Mouse (Mus musculus): Measurements from ENCODE around the gene Mlxipl. TPM values are rescaled to one million over a fixed set of nuclear protein-coding genes. Genes with fewer than 3 reads are reported as not detected.
A peak's percentile ranks its signal among the peaks of the same experiment; 100 is the strongest.

Mlxipl gene
- polyA plus RNA-seq, 1 experiment from 2014 or later = 3.6 TPM

DNA sequence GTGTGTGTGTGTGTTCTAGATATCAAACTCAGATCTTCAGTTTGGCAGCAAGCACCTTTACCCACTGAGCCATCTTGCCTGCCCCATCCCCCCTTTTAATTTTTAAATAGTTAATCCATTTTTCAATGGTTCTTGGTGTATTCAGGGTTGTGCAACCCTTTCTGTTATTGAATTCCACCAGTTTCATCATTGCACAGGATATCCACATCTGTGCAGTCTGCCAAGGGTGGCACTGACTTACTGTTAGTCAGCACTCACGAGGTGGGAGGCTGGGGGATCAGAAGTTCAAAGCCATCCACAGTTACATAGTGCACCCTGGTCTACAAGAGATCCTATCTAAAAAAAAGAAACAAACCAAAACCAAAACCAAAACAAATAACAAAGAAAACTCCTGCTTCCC lies 11.3 kb downstream of the Mlxipl start:
- Histone ChIP-seq H3K4me2 (replicated peaks; ENCODE audit: low read depth, low read length) (no peak overlapping the region), H3K4me3 (ENCODE audit: low read depth, low read length) (no peak overlapping the region), H3K36me3 (ENCODE audit: control insufficient read depth, insufficient read depth, low read length) (no peaks in the 10 kb centered on the region), H3K9me3 (ENCODE audit: control insufficient read depth, low read depth, low read length) (no peaks in the 10 kb centered on the region), H3K27ac (ENCODE audit: low read length) (no peak overlapping the region), H3K27me3 (ENCODE audit: control insufficient read depth, insufficient read depth, low read length) (0 out of 2 replicates have a peak, but pooled peaks cover 2% of the 10 kb centered on the region), H3K9ac (replicated peaks; ENCODE audit: low read depth, low read length) (no peak overlapping the region), H3K4me1 (ENCODE audit: control insufficient read depth, insufficient read depth, low read length) (no peaks in the 10 kb centered on the region)
- no peak for ATAC-seq (ENCODE audit: insufficient number of reproducible peaks, insufficient read depth, low FRiP score, low read depth)
- WGBS = 47% methylated on average over 1 of the region's 1 CpGs

DNA sequence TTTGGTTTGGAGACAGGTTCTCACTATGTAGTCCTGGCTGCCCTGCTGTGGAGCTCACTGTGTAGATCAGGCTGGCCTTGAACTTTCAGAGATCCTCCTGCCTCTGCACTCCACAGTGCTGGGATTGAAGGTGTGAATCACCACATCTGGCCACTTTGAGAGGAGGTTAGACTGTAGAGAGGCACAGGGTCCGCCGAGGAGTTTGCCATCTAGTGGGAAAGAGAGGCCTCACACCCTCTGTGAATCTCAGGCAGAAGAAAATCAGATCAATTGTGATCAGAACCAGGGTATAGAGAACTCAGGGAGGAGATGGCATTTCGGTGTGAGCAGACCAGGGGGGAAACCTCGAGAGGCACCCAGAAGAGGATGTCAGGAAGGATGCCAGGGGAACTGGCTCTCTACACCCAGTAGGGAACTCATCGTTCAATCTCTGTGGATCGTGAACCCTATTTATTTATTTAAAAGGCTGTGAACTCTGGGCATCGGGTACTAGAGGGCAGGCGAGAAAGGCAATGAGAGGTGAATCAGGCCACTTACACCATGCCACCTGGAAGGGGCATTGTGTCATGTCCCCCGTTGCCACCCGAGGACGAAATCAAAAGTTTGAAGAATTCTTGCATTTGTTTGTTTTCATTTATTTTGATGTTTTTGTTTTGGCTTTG lies 14.4 kb downstream of the Mlxipl start:
- 68% methylated on average over 11 of the region's 11 CpGs for WGBS
- Histone ChIP-seq H3K9ac (replicated peaks; ENCODE audit: low read depth, low read length) (no peak overlapping the region), H3K9me3 (ENCODE audit: control insufficient read depth, low read depth, low read length) (no peaks in the 10 kb centered on the region), H3K4me2 (replicated peaks; ENCODE audit: low read depth, low read length) (no peak overlapping the region), H3K27ac (ENCODE audit: low read length) (no peak overlapping the region), H3K4me3 (ENCODE audit: low read depth, low read length) (no peak overlapping the region), H3K4me1 (ENCODE audit: control insufficient read depth, insufficient read depth, low read length) (0 out of 2 replicates have a peak, but pooled peaks cover 4% of the 10 kb centered on the region), H3K27me3 (ENCODE audit: control insufficient read depth, insufficient read depth, low read length) (peaks cover 18% of the 10 kb centered on the region), H3K36me3 (ENCODE audit: control insufficient read depth, insufficient read depth, low read length) (no peaks in the 10 kb centered on the region)
- ATAC-seq (ENCODE audit: insufficient number of reproducible peaks, insufficient read depth, low FRiP score, low read depth) = no peak

DNA sequence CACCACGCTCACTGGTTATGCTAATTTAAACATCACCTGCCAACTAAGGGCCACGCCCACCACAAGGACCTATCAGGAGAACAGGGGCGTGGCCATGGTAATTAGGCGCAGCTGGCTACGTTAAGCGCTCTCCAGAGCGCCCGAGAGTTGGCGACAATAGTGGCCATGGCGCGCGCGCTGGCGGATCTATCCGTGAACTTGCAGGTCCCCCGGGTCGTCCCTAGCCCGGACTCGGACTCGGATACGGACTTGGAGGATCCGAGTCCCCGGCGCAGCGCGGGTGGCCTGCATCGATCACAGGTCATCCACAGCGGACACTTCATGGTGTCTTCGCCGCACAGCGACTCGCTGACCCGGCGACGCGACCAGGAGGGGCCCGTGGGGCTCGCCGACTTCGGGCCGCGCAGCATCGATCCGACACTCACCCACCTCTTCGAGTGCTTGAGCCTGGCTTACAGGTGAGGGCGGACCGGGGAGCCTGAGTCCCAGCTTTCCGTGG lies 17.1 kb downstream of the Mlxipl start:
- H3K27ac ChIP-seq (ENCODE audit: low read length) = no peak overlapping the region
- peak; percentile 84 for ATAC-seq (ENCODE audit: insufficient number of reproducible peaks, insufficient read depth, low FRiP score, low read depth)
- peak overlapping the region; percentile 46 for H3K4me3 ChIP-seq (ENCODE audit: low read depth, low read length)
- peak overlapping the region; percentile 94 for H3K4me2 ChIP-seq (replicated peaks; ENCODE audit: low read depth, low read length)
- H3K27me3 ChIP-seq (ENCODE audit: control insufficient read depth, insufficient read depth, low read length) = peaks cover 18% of the 10 kb centered on the region
- WGBS = under 1% methylated on average over 48 of the region's 48 CpGs
- H3K4me1 ChIP-seq (ENCODE audit: control insufficient read depth, insufficient read depth, low read length) = 0 out of 2 replicates have a peak, but pooled peaks cover 4% of the 10 kb centered on the region
- peak overlapping the region; percentile 15; the same call in 1 of the 2 replicates for H3K9ac ChIP-seq (replicated peaks; ENCODE audit: low read depth, low read length)
- H3K9me3 ChIP-seq (ENCODE audit: control insufficient read depth, low read depth, low read length) = no peaks in the 10 kb centered on the region
- H3K36me3 ChIP-seq (ENCODE audit: control insufficient read depth, insufficient read depth, low read length) = no peaks in the 10 kb centered on the region

GRCm38 (mm10) chr5:135107521-135108501 lies 18.1 kb downstream of the Mlxipl start:
- no peaks in the 10 kb centered on the region for H3K9me3 ChIP-seq (ENCODE audit: control insufficient read depth, low read depth, low read length)
- H3K4me2 ChIP-seq (replicated peaks; ENCODE audit: low read depth, low read length) = peak overlapping the region; percentile 94
- WGBS = 10% methylated on average over 40 of the region's 40 CpGs
- no peak overlapping the region for H3K27ac ChIP-seq (ENCODE audit: low read length)
- ATAC-seq (ENCODE audit: insufficient number of reproducible peaks, insufficient read depth, low FRiP score, low read depth) = peak; percentile 61; the same call in 1 of the 2 replicates
- no peaks in the 10 kb centered on the region for H3K36me3 ChIP-seq (ENCODE audit: control insufficient read depth, insufficient read depth, low read length)
- H3K4me3 ChIP-seq (ENCODE audit: low read depth, low read length) = peak overlapping the region; percentile 46; the same call in 1 of the 2 replicates
- peaks cover 18% of the 10 kb centered on the region for H3K27me3 ChIP-seq (ENCODE audit: control insufficient read depth, insufficient read depth, low read length)
- 0 out of 2 replicates have a peak, but pooled peaks cover 4% of the 10 kb centered on the region for H3K4me1 ChIP-seq (ENCODE audit: control insufficient read depth, insufficient read depth, low read length)
- H3K9ac ChIP-seq (replicated peaks; ENCODE audit: low read depth, low read length) = no peak overlapping the region

DNA sequence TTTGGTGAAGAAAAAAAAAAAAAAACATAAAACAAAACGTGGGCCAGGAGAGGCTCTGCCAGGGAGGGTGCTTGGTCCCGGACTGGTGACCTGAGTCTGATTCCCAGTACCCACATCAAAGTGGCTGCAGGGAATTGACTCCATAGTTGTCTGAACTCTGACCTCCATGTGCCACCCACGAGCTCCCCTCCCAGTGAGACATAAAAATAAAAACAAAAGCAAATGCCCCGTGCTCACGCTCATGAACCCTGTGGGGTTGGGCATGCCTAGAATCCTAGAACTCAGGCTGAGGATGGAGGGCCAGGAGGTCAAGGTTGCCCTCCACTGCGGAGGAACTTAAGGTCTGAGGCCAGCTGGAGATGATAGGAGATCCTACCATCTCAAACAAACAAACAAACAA lies 19.3 kb downstream of the Mlxipl start:
- no peak overlapping the region for H3K9ac ChIP-seq (replicated peaks; ENCODE audit: low read depth, low read length)
- H3K4me1 ChIP-seq (ENCODE audit: control insufficient read depth, insufficient read depth, low read length) = 0 out of 2 replicates have a peak, but pooled peaks cover 4% of the 10 kb centered on the region
- no peak for ATAC-seq (ENCODE audit: insufficient number of reproducible peaks, insufficient read depth, low FRiP score, low read depth)
- H3K4me3 ChIP-seq (ENCODE audit: low read depth, low read length) = no peak overlapping the region
- WGBS = 62% methylated on average over 6 of the region's 6 CpGs
- H3K4me2 ChIP-seq (replicated peaks; ENCODE audit: low read depth, low read length) = no peak overlapping the region
- H3K27ac ChIP-seq (ENCODE audit: low read length) = no peak overlapping the region
- no peaks in the 10 kb centered on the region for H3K9me3 ChIP-seq (ENCODE audit: control insufficient read depth, low read depth, low read length)
- peaks cover 18% of the 10 kb centered on the region for H3K27me3 ChIP-seq (ENCODE audit: control insufficient read depth, insufficient read depth, low read length)
- H3K36me3 ChIP-seq (ENCODE audit: control insufficient read depth, insufficient read depth, low read length) = no peaks in the 10 kb centered on the region

DNA sequence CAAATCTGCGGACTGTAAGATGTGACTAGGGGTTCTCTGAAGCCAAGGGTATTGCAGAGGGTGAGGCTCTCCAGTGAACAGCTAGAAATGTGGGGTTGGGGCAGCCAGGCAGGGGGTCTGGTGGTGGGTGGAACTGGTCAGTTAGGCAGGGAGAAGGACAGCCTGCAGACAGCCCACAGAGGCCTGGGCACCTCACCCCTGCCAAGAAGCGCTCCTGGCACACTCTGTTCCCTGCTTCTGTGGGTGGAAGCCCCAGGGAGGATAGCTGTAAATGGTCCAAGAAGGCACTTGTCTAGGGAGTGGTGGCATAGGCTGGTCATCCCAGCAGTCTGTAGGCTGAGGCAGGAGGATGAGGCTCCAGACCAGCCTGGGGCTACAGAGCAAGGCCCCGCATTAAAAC lies 19.7 kb downstream of the Mlxipl start:
- H3K36me3 ChIP-seq (ENCODE audit: control insufficient read depth, insufficient read depth, low read length) = no peaks in the 10 kb centered on the region
- no peak overlapping the region for H3K4me2 ChIP-seq (replicated peaks; ENCODE audit: low read depth, low read length)
- peaks cover 18% of the 10 kb centered on the region for H3K27me3 ChIP-seq (ENCODE audit: control insufficient read depth, insufficient read depth, low read length)
- no peak overlapping the region for H3K27ac ChIP-seq (ENCODE audit: low read length)
- ATAC-seq (ENCODE audit: insufficient number of reproducible peaks, insufficient read depth, low FRiP score, low read depth) = no peak
- WGBS = 84% methylated on average over 3 of the region's 3 CpGs
- no peak overlapping the region for H3K4me3 ChIP-seq (ENCODE audit: low read depth, low read length)
- H3K9ac ChIP-seq (replicated peaks; ENCODE audit: low read depth, low read length) = no peak overlapping the region
- 0 out of 2 replicates have a peak, but pooled peaks cover 4% of the 10 kb centered on the region for H3K4me1 ChIP-seq (ENCODE audit: control insufficient read depth, insufficient read depth, low read length)
- no peaks in the 10 kb centered on the region for H3K9me3 ChIP-seq (ENCODE audit: control insufficient read depth, low read depth, low read length)

DNA sequence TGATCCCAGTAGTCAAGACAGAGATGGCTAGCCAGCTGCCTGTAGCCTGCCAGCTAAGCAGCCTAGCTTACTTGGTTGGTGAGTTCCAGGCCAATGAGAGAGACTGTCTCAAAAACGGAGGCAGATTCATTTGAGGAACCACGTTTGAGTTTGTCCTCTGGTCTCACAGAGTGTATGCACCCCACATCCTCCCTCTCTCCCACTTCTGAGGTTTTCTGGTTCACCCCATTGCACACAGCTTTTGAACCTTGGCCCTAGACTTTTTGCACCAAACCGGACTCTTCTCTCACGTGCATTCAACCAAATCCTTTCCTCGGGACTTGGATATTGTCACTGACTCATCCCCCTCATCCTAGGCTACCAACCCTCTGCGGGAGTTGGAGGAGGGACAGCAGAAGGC lies 20.3 kb downstream of the Mlxipl start:
- 71% methylated on average over 6 of the region's 6 CpGs for WGBS
- H3K27me3 ChIP-seq (ENCODE audit: control insufficient read depth, insufficient read depth, low read length) = peaks cover 18% of the 10 kb centered on the region
- no peaks in the 10 kb centered on the region for H3K9me3 ChIP-seq (ENCODE audit: control insufficient read depth, low read depth, low read length)
- H3K4me3 ChIP-seq (ENCODE audit: low read depth, low read length) = no peak overlapping the region
- no peaks in the 10 kb centered on the region for H3K36me3 ChIP-seq (ENCODE audit: control insufficient read depth, insufficient read depth, low read length)
- no peak overlapping the region for H3K27ac ChIP-seq (ENCODE audit: low read length)
- H3K4me1 ChIP-seq (ENCODE audit: control insufficient read depth, insufficient read depth, low read length) = 0 out of 2 replicates have a peak, but pooled peaks cover 4% of the 10 kb centered on the region
- no peak overlapping the region for H3K9ac ChIP-seq (replicated peaks; ENCODE audit: low read depth, low read length)
- no peak for ATAC-seq (ENCODE audit: insufficient number of reproducible peaks, insufficient read depth, low FRiP score, low read depth)
- no peak overlapping the region for H3K4me2 ChIP-seq (replicated peaks; ENCODE audit: low read depth, low read length)

- no peak overlapping the region for H3K4me3 ChIP-seq (ENCODE audit: low read depth, low read length)
- H3K36me3 ChIP-seq (ENCODE audit: control insufficient read depth, insufficient read depth, low read length) = no peaks in the 10 kb centered on the region
- no peak overlapping the region for H3K27ac ChIP-seq (ENCODE audit: low read length)
- WGBS = 83% methylated on average over 12 of the region's 12 CpGs
- H3K27me3 ChIP-seq (ENCODE audit: control insufficient read depth, insufficient read depth, low read length) = no peaks in the 10 kb centered on the region
- H3K4me1 ChIP-seq (ENCODE audit: control insufficient read depth, insufficient read depth, low read length) = no peaks in the 10 kb centered on the region; the same call in 1 of the 2 replicates
- no peak overlapping the region for H3K9ac ChIP-seq (replicated peaks; ENCODE audit: low read depth, low read length)
- H3K4me2 ChIP-seq (replicated peaks; ENCODE audit: low read depth, low read length) = no peak overlapping the region
- no peaks in the 10 kb centered on the region for H3K9me3 ChIP-seq (ENCODE audit: control insufficient read depth, low read depth, low read length)
- ATAC-seq (ENCODE audit: insufficient number of reproducible peaks, insufficient read depth, low FRiP score, low read depth) = no peak
These were observed 24.1 kb downstream of the Mlxipl start for GRCm38 (mm10) chr5:135113782-135114181.

Measured in stomach, embryonic 14.5 days (tissue).